Mouse (Mus musculus): ENCODE measurements at regions not wholly inside any gene's neighbourhood (a gene's known extent, or its start where the extent isn't known, plus 50 kb on each side); places are given as distances from the start of the nearest gene placed in this dataset.

DNA sequence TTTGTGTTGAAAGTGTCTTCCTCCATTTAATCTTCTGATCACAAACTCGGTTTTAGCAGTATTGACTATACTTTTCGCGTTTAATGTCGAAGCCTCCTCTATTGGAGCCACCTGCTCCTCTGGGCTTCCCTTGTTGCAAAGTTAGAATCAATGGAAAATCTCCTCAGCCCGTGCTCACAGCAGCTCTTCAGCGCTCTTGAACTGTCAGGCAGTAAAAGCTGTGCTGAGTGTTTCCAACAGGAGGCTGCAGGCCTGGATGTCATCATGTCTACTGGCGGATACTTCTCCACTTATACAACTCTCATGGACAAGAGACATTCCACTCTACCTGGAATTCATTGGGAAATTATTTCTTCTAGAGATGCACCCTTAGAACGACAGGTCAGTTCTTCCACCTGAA is 380.4 kb upstream of the Crim1 start:
- ATAC-seq: no peak
- no peaks in the 10 kb centered on the region for H3K4me1 ChIP-seq (ENCODE audit: insufficient read depth)
- 79% methylated on average over 8 of the region's 8 CpGs for WGBS
- H3K4me3 ChIP-seq (ENCODE audit: low read depth, low read length): no peak overlapping the region
- no peak overlapping the region for H3K4me2 ChIP-seq (ENCODE audit: low read depth)
- no peak for DNase-seq
- no peaks in the 10 kb centered on the region for H3K9me3 ChIP-seq (ENCODE audit: low read length)
- TF ChIP-seq CTCF (IDR thresholded peaks at IDR 0.05; ENCODE audit: low read depth): no peak
- H3K27me3 ChIP-seq (ENCODE audit: insufficient read depth, low read length): no peaks in the 10 kb centered on the region
- H3K9ac ChIP-seq: no peak overlapping the region
- no peaks in the 10 kb centered on the region for H3K36me3 ChIP-seq (ENCODE audit: insufficient read depth)
- H3K27ac ChIP-seq (ENCODE audit: low read depth, low read length): no peak overlapping the region

- Histone ChIP-seq H3K36me3 (ENCODE audit: insufficient read depth) (no peaks in the 10 kb centered on the region), H3K4me1 (ENCODE audit: insufficient read depth) (no peaks in the 10 kb centered on the region), H3K27me3 (ENCODE audit: insufficient read depth, low read length) (no peaks in the 10 kb centered on the region), H3K9me3 (ENCODE audit: low read length) (no peaks in the 10 kb centered on the region), H3K27ac (ENCODE audit: low read depth, low read length) (no peak overlapping the region), H3K4me3 (ENCODE audit: low read depth, low read length) (no peak overlapping the region), H3K9ac (no peak overlapping the region), H3K4me2 (ENCODE audit: low read depth) (no peak overlapping the region)
- TF ChIP-seq CTCF (IDR thresholded peaks at IDR 0.05; ENCODE audit: low read depth): no peak
- ATAC-seq (no peak), DNase-seq (no peak)
- WGBS: 40% methylated on average over 3 of the region's 3 CpGs
These were observed 356.1 kb upstream of the Crim1 start for GRCm38 (mm10) chr17:77843949-77844348.

DNA sequence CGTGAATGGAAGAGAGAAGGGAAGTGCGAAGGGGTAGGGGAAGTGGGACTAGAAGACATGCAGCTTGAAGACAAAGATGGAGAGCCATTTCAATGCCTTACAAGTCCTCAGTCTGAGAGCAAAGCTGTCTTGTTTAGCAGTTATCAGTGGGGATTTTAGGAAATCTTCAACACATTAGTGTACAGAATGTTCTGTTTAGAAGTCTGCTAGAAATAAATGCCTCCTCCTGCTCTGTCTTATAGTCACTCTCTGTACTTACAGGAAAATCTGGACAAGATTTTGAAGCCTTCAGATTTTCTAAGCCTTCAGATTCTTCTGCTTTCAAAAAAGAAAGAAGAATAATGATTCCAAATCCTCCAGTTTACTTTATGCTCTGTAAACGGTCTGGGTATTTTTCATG is 325.6 kb upstream of the Crim1 start:
- no peak for ATAC-seq
- Histone ChIP-seq H3K27me3 (ENCODE audit: insufficient read depth, low read length) (no peaks in the 10 kb centered on the region), H3K4me2 (ENCODE audit: low read depth) (no peak overlapping the region), H3K4me3 (ENCODE audit: low read depth, low read length) (no peak overlapping the region), H3K9ac (no peak overlapping the region), H3K27ac (ENCODE audit: low read depth, low read length) (no peak overlapping the region), H3K36me3 (ENCODE audit: insufficient read depth) (no peaks in the 10 kb centered on the region), H3K4me1 (ENCODE audit: insufficient read depth) (no peaks in the 10 kb centered on the region), H3K9me3 (ENCODE audit: low read length) (no peaks in the 10 kb centered on the region)
- TF ChIP-seq CTCF (IDR thresholded peaks at IDR 0.05; ENCODE audit: low read depth): no peak
- no peak for DNase-seq
- 88% methylated on average over 3 of the region's 3 CpGs for WGBS

GRCm38 (mm10) chr17:77877016-77877415 is 323.0 kb upstream of the Crim1 start:
- no peak for ATAC-seq
- Histone ChIP-seq H3K4me3 (ENCODE audit: low read depth, low read length) (no peak overlapping the region), H3K4me1 (ENCODE audit: insufficient read depth) (no peaks in the 10 kb centered on the region), H3K27ac (ENCODE audit: low read depth, low read length) (no peak overlapping the region), H3K36me3 (ENCODE audit: insufficient read depth) (no peaks in the 10 kb centered on the region), H3K9me3 (ENCODE audit: low read length) (no peaks in the 10 kb centered on the region), H3K4me2 (ENCODE audit: low read depth) (no peak overlapping the region), H3K9ac (no peak overlapping the region), H3K27me3 (ENCODE audit: insufficient read depth, low read length) (no peaks in the 10 kb centered on the region)
- DNase-seq: no peak
- WGBS: 6% methylated on average over 2 of the region's 2 CpGs
- TF ChIP-seq CTCF (IDR thresholded peaks at IDR 0.05; ENCODE audit: low read depth): no peak

DNA sequence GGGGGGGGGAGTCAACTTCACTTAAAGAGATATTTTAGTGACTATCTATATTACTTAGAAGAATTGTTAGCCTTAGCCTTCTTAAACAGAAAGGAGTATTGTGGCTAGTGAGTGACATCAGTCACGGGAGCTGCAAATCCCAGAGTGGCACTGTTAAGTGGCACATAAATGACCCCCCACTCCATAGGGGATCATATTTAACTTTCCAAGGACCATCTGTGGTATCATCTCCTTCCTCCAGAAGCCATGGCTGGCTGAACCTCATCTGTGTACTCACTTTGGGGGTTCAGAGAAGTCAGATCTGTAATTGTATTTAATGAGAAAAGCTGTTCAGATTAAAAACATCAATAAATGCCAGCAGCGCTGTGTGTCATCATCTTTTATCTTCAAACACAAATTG is 314.9 kb upstream of the Crim1 start:
- Histone ChIP-seq H3K4me3 (ENCODE audit: low read depth, low read length) (no peak overlapping the region), H3K4me2 (ENCODE audit: low read depth) (no peak overlapping the region), H3K4me1 (ENCODE audit: insufficient read depth) (no peaks in the 10 kb centered on the region)

GRCm38 (mm10) chr17:77889147-77889546 is 310.9 kb upstream of the Crim1 start:
- no peak overlapping the region for H3K4me3 ChIP-seq (ENCODE audit: low read depth, low read length)
- WGBS: 43% methylated on average over 2 of the region's 2 CpGs
- no peak overlapping the region for H3K27ac ChIP-seq (ENCODE audit: low read depth, low read length)
- ATAC-seq (peak; percentile 90), DNase-seq (peak; percentile 45)
- no peak overlapping the region for H3K9ac ChIP-seq
- no peaks in the 10 kb centered on the region for H3K36me3 ChIP-seq (ENCODE audit: insufficient read depth)
- H3K27me3 ChIP-seq (ENCODE audit: insufficient read depth, low read length): no peaks in the 10 kb centered on the region
- H3K4me2 ChIP-seq (ENCODE audit: low read depth): no peak overlapping the region
- no peaks in the 10 kb centered on the region for H3K4me1 ChIP-seq (ENCODE audit: insufficient read depth)
- no peaks in the 10 kb centered on the region for H3K9me3 ChIP-seq (ENCODE audit: low read length)
- no peak for TF ChIP-seq CTCF (IDR thresholded peaks at IDR 0.05; ENCODE audit: low read depth)

More for the DNA sequence above, 314.9 kb upstream of the Crim1 start:
- H3K27ac ChIP-seq (ENCODE audit: low read depth, low read length): no peak overlapping the region
- H3K27me3 ChIP-seq (ENCODE audit: insufficient read depth, low read length): no peaks in the 10 kb centered on the region
- ATAC-seq: no peak
- 70% methylated on average over 2 of the region's 2 CpGs for WGBS
- H3K9ac ChIP-seq: no peak overlapping the region
- TF ChIP-seq CTCF (IDR thresholded peaks at IDR 0.05; ENCODE audit: low read depth): no peak
- no peaks in the 10 kb centered on the region for H3K9me3 ChIP-seq (ENCODE audit: low read length)
- no peak for DNase-seq
- H3K36me3 ChIP-seq (ENCODE audit: insufficient read depth): no peaks in the 10 kb centered on the region

DNA sequence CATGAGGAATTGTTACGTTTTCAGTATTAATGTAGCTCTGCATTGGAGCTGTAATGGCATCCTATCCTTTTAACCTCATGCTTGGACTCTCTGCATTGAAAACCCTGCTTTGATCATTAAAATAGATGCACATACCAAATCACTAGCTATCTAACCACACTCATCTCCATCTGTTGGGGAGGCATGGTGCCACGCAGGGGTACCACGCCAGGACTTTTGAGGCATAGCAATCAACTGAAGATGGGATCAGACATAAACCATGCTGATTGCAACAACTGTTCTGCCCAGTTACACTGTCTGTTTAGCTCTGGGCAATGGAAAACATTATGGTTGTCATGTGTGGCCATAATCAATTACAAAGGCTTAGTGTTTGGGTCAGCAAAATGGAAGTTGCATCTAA is 295.6 kb upstream of the Crim1 start:
- H3K27ac ChIP-seq (ENCODE audit: low read depth, low read length): no peak overlapping the region
- no peaks in the 10 kb centered on the region for H3K9me3 ChIP-seq (ENCODE audit: low read length)
- no peak for TF ChIP-seq CTCF (IDR thresholded peaks at IDR 0.05; ENCODE audit: low read depth)
- H3K4me1 ChIP-seq (ENCODE audit: insufficient read depth): no peaks in the 10 kb centered on the region
- no peaks in the 10 kb centered on the region for H3K27me3 ChIP-seq (ENCODE audit: insufficient read depth, low read length)
- ATAC-seq: peak; percentile 34; the same call in 1 of the 2 replicates
- no peak overlapping the region for H3K9ac ChIP-seq
- DNase-seq: peak; percentile 19
- 72% methylated on average over 3 of the region's 3 CpGs for whole genome bisulfite sequencing
- H3K4me3 ChIP-seq (ENCODE audit: low read depth, low read length): no peak overlapping the region
- no peaks in the 10 kb centered on the region for H3K36me3 ChIP-seq (ENCODE audit: insufficient read depth)
- H3K4me2 ChIP-seq (ENCODE audit: low read depth): no peak overlapping the region

- Histone ChIP-seq H3K27me3 (ENCODE audit: insufficient read depth, low read length) (no peaks in the 10 kb centered on the region), H3K4me1 (ENCODE audit: insufficient read depth) (no peaks in the 10 kb centered on the region), H3K4me3 (ENCODE audit: low read depth, low read length) (no peak overlapping the region), H3K27ac (ENCODE audit: low read depth, low read length) (no peak overlapping the region), H3K9me3 (ENCODE audit: low read length) (no peaks in the 10 kb centered on the region), H3K36me3 (ENCODE audit: insufficient read depth) (no peaks in the 10 kb centered on the region), H3K4me2 (ENCODE audit: low read depth) (no peak overlapping the region), H3K9ac (no peak overlapping the region)
- ATAC-seq: no peak
- no peak for TF ChIP-seq CTCF (IDR thresholded peaks at IDR 0.05; ENCODE audit: low read depth)
- DNase-seq: no peak
- 64% methylated on average over 4 of the region's 4 CpGs for WGBS
These were observed 286.0 kb upstream of the Crim1 start for GRCm38 (mm10) chr17:77913962-77914450.
